Mouse (Mus musculus): ENCODE data around the gene Vgll4. TPM values are rescaled to one million over a fixed set of nuclear protein-coding genes. Genes with fewer than 3 reads are reported as not detected.

Gene Vgll4
- total RNA-seq (2014; fragmentation: Nextera tagmentation): 22.9 and 33.3 TPM in 2 replicates
- total RNA-seq (2017): 34.6 and 35.0 TPM in 2 replicates
- 39.4 and 40.7 TPM in 2 replicates for polyA plus RNA-seq (2012)

GRCm38 (mm10) chr6:114969213-114970120 lies at the start of gene Vgll4:
Vgll4 (minus strand) TSS chr6:114969994.
- no peak for DNase-seq (ENCODE audit: low spot score)
- Histone ChIP-seq H3K27me3 (ENCODE audit: insufficient read depth, low read length) (peaks cover 7% of the 10 kb centered on the region), H3K36me3 (replicated peaks) (no peaks in the 10 kb centered on the region), H3K4me3 (ENCODE audit: low read depth, low read length) (peak within 1 kb of the TSS; percentile 33; the same call in 1 of the 2 replicates), H3K9me3 (replicated peaks) (peaks cover 15% of the 10 kb centered on the region), H3K4me1 (ENCODE audit: insufficient read depth, low read depth, low read length) (peaks cover 9% of the 10 kb centered on the region; the same call in 1 of the 2 replicates)
- no peak for ATAC-seq (ENCODE audit: extremely low read depth, insufficient number of reproducible peaks, low FRiP score, poor library complexity, severe bottlenecking)
- TF ChIP-seq GATA2 (IDR thresholded peaks at IDR 0.05; ENCODE audit: borderline replicate concordance, low read depth, low read length) (no peak), TAL1 (conservative IDR thresholded peaks at IDR 0.05; ENCODE audit: low read depth, low read length) (no peak), CTCF (IDR thresholded peaks at IDR 0.05; ENCODE audit: low read depth, low read length) (no peak), GATA1 (IDR thresholded peaks at IDR 0.05; ENCODE audit: borderline replicate concordance, low read length) (no peak), POLR2AphosphoS5 (IDR thresholded peaks at IDR 0.05; ENCODE audit: insufficient replicate concordance, low read depth, low read length) (no peak)

- no peak overlapping the region for H3K4me3 ChIP-seq (ENCODE audit: low read depth, low read length)
- H3K27me3 ChIP-seq (ENCODE audit: insufficient read depth, low read length): no peaks in the 10 kb centered on the region
- H3K4me1 ChIP-seq (ENCODE audit: insufficient read depth, low read depth, low read length): no peaks in the 10 kb centered on the region
- DNase-seq (ENCODE audit: low spot score) (no peak), ATAC-seq (ENCODE audit: extremely low read depth, insufficient number of reproducible peaks, low FRiP score, poor library complexity, severe bottlenecking) (no peak; the same call in 1 of the 2 replicates)
- H3K36me3 ChIP-seq (replicated peaks): peaks cover 94% of the 10 kb centered on the region
- no peaks in the 10 kb centered on the region for H3K9me3 ChIP-seq (replicated peaks)
- no peak for TF ChIP-seq GATA1 (IDR thresholded peaks at IDR 0.05; ENCODE audit: borderline replicate concordance, low read length)
- no peak for TF ChIP-seq TAL1 (conservative IDR thresholded peaks at IDR 0.05; ENCODE audit: low read depth, low read length)
- TF ChIP-seq GATA2 (IDR thresholded peaks at IDR 0.05; ENCODE audit: borderline replicate concordance, low read depth, low read length): no peak
- TF ChIP-seq POLR2AphosphoS5 (IDR thresholded peaks at IDR 0.05; ENCODE audit: insufficient replicate concordance, low read depth, low read length): no peak
- no peak for TF ChIP-seq CTCF (IDR thresholded peaks at IDR 0.05; ENCODE audit: low read depth, low read length)
These were observed 45.7 kb upstream of the Vgll4 start for GRCm38 (mm10) chr6:115015461-115015860.

- Histone ChIP-seq H3K36me3 (replicated peaks) (peaks cover 96% of the 10 kb centered on the region), H3K9me3 (replicated peaks) (no peaks in the 10 kb centered on the region), H3K27me3 (ENCODE audit: insufficient read depth, low read length) (no peaks in the 10 kb centered on the region), H3K4me3 (ENCODE audit: low read depth, low read length) (no peak overlapping the region), H3K4me1 (ENCODE audit: insufficient read depth, low read depth, low read length) (no peaks in the 10 kb centered on the region)
- DNase-seq (ENCODE audit: low spot score) (no peak), ATAC-seq (ENCODE audit: extremely low read depth, insufficient number of reproducible peaks, low FRiP score, poor library complexity, severe bottlenecking) (no peak)
- TF ChIP-seq CTCF (IDR thresholded peaks at IDR 0.05; ENCODE audit: low read depth, low read length): no peak
- no peak for TF ChIP-seq POLR2AphosphoS5 (IDR thresholded peaks at IDR 0.05; ENCODE audit: insufficient replicate concordance, low read depth, low read length)
- no peak for TF ChIP-seq TAL1 (conservative IDR thresholded peaks at IDR 0.05; ENCODE audit: low read depth, low read length)
- TF ChIP-seq GATA1 (IDR thresholded peaks at IDR 0.05; ENCODE audit: borderline replicate concordance, low read length): no peak
- TF ChIP-seq GATA2 (IDR thresholded peaks at IDR 0.05; ENCODE audit: borderline replicate concordance, low read depth, low read length): no peak
These were observed 43.8 kb upstream of the Vgll4 start for GRCm38 (mm10) chr6:115013574-115013973.

GRCm38 (mm10) chr6:115011792-115012191 lies 42.0 kb upstream of the Vgll4 start:
- Histone ChIP-seq H3K27me3 (ENCODE audit: insufficient read depth, low read length) (no peaks in the 10 kb centered on the region), H3K4me3 (ENCODE audit: low read depth, low read length) (no peak overlapping the region), H3K36me3 (replicated peaks) (peaks cover 93% of the 10 kb centered on the region), H3K4me1 (ENCODE audit: insufficient read depth, low read depth, low read length) (no peaks in the 10 kb centered on the region), H3K9me3 (replicated peaks) (no peaks in the 10 kb centered on the region)
- DNase-seq (ENCODE audit: low spot score) (no peak), ATAC-seq (ENCODE audit: extremely low read depth, insufficient number of reproducible peaks, low FRiP score, poor library complexity, severe bottlenecking) (no peak)
- TF ChIP-seq CTCF (IDR thresholded peaks at IDR 0.05; ENCODE audit: low read depth, low read length): no peak
- no peak for TF ChIP-seq GATA1 (IDR thresholded peaks at IDR 0.05; ENCODE audit: borderline replicate concordance, low read length)
- TF ChIP-seq POLR2AphosphoS5 (IDR thresholded peaks at IDR 0.05; ENCODE audit: insufficient replicate concordance, low read depth, low read length): no peak
- TF ChIP-seq GATA2 (IDR thresholded peaks at IDR 0.05; ENCODE audit: borderline replicate concordance, low read depth, low read length): no peak
- TF ChIP-seq TAL1 (conservative IDR thresholded peaks at IDR 0.05; ENCODE audit: low read depth, low read length): no peak

GRCm38 (mm10) chr6:115010815-115011214 lies 41.0 kb upstream of the Vgll4 start:
- ATAC-seq (ENCODE audit: extremely low read depth, insufficient number of reproducible peaks, low FRiP score, poor library complexity, severe bottlenecking) (no peak), DNase-seq (ENCODE audit: low spot score) (no peak)
- Histone ChIP-seq H3K36me3 (replicated peaks) (peaks cover 93% of the 10 kb centered on the region), H3K27me3 (ENCODE audit: insufficient read depth, low read length) (no peaks in the 10 kb centered on the region), H3K4me1 (ENCODE audit: insufficient read depth, low read depth, low read length) (no peaks in the 10 kb centered on the region), H3K4me3 (ENCODE audit: low read depth, low read length) (no peak overlapping the region), H3K9me3 (replicated peaks) (no peaks in the 10 kb centered on the region)
- TF ChIP-seq GATA1 (IDR thresholded peaks at IDR 0.05; ENCODE audit: borderline replicate concordance, low read length) (no peak), CTCF (IDR thresholded peaks at IDR 0.05; ENCODE audit: low read depth, low read length) (no peak), TAL1 (conservative IDR thresholded peaks at IDR 0.05; ENCODE audit: low read depth, low read length) (no peak), GATA2 (IDR thresholded peaks at IDR 0.05; ENCODE audit: borderline replicate concordance, low read depth, low read length) (no peak)

- no peak for ATAC-seq (ENCODE audit: extremely low read depth, insufficient number of reproducible peaks, low FRiP score, poor library complexity, severe bottlenecking)
- Histone ChIP-seq H3K4me3 (ENCODE audit: low read depth, low read length) (no peak overlapping the region), H3K36me3 (replicated peaks) (peaks cover 93% of the 10 kb centered on the region), H3K27me3 (ENCODE audit: insufficient read depth, low read length) (no peaks in the 10 kb centered on the region), H3K4me1 (ENCODE audit: insufficient read depth, low read depth, low read length) (no peaks in the 10 kb centered on the region), H3K9me3 (replicated peaks) (no peaks in the 10 kb centered on the region)
- DNase-seq (ENCODE audit: low spot score): no peak
- TF ChIP-seq TAL1 (conservative IDR thresholded peaks at IDR 0.05; ENCODE audit: low read depth, low read length) (no peak), GATA1 (IDR thresholded peaks at IDR 0.05; ENCODE audit: borderline replicate concordance, low read length) (no peak), CTCF (IDR thresholded peaks at IDR 0.05; ENCODE audit: low read depth, low read length) (no peak), POLR2AphosphoS5 (IDR thresholded peaks at IDR 0.05; ENCODE audit: insufficient replicate concordance, low read depth, low read length) (no peak), GATA2 (IDR thresholded peaks at IDR 0.05; ENCODE audit: borderline replicate concordance, low read depth, low read length) (no peak)
These were observed 40.5 kb upstream of the Vgll4 start for GRCm38 (mm10) chr6:115010304-115010703.
